Mouse (Mus musculus) left cerebral cortex, adult 11 months (tissue): ENCODE measurements at regions not wholly inside any gene's neighbourhood (a gene's known extent, or its start where the extent isn't known, plus 50 kb on each side); places are given as distances from the start of the nearest gene placed in this dataset.
"Not testable (repeated sequence)": the region's sequence is repeated elsewhere in the genome, so short reads cannot be mapped to it uniquely, and the experiment has no call there.

Experiments
- DNase-seq: peaks from one replicate; pipeline ENCODE4 v3.0.0; 2022; ENCODE audit warnings: low spot score

- DNase-seq, result no peak
Observed at GRCm38 (mm10) chr17:59179018-59179417, 165.8 kb upstream of the Nudt12 start.

DNA sequence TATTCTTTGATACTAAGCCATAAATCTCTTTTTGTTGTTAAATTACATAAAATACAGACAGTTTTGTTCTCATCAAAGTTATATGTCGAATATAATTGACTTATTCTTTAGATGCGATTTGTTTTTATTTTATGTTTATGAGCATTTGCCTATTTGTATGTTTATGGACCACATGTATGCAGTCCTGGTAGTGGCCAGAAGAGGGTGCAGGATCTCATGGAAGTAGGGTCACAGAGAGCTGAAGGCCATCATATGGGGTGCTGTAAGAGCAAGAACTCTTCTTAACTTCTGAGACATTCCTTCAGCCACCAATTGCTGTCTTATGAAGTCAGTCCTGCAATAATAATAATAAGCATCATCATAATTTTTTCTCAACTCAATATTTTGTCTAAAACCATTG, 143.2 kb upstream of the Nudt12 start:
- DNase-seq, result no peak

DNA sequence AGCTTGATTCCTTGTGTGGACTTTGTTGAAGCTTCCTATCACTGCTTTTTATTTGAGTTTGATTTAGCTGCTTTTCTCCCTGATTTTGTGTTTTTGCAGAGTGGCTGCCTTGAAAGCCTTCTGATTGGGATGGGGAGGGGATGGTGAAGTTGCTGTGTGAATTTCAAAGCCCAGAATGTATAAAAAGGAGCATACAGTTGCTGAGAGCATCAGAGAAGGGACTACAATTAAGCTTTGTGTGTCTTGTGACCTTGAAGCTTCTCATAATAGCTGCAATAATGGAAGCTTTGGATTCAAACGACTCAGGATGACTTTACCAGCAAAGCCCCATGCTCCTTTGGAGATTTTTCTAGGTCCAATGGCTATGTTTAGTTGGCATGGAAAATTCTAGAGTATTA, 130.6 kb upstream of the Nudt12 start:
- DNase-seq, result no peak

- DNase-seq, result no peak
Observed at GRCm38 (mm10) chr17:59142995-59143759, 130.0 kb upstream of the Nudt12 start.

GRCm38 (mm10) chr17:59138791-59139190, 125.6 kb upstream of the Nudt12 start:
- DNase-seq, result no peak

GRCm38 (mm10) chr17:59099376-59099775, 86.2 kb upstream of the Nudt12 start:
- peak; percentile 7 for DNase-seq

- not testable (repeated sequence) for DNase-seq
Observed at GRCm38 (mm10) chr17:59076846-59077245, 63.7 kb upstream of the Nudt12 start.

DNA sequence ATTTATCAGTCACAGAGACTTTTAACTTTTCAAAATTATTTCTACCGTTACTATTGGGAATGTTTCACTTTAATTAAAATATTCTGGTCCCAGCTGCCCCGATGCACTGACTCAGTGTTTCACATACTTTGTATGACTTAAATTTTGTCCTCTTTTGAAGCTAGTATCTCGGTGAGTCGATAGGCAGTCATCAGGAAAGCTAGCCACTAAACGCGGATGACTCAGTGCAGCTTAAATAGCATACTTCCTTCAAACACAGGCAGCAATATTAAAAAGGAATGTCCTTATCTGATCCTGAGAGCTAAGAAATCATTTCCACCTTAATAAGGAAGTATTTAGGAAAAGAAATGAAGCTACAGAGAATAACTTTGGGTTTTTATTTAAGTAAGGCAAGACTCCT, 63.2 kb upstream of the Nudt12 start:
- DNase-seq, result not testable (repeated sequence)
